Mouse (Mus musculus): ENCODE data around the gene Bcl2l10. TPM values are rescaled to one million over a fixed set of nuclear protein-coding genes. Genes with fewer than 3 reads are reported as not detected.

Gene Bcl2l10
- total RNA-seq (2014; fragmentation: Nextera tagmentation) (not detected in 2 replicates), total RNA-seq (2017) (0.12 and 0.33 TPM in 2 replicates), polyA plus RNA-seq (2012) (not detected in 2 replicates)

DNA sequence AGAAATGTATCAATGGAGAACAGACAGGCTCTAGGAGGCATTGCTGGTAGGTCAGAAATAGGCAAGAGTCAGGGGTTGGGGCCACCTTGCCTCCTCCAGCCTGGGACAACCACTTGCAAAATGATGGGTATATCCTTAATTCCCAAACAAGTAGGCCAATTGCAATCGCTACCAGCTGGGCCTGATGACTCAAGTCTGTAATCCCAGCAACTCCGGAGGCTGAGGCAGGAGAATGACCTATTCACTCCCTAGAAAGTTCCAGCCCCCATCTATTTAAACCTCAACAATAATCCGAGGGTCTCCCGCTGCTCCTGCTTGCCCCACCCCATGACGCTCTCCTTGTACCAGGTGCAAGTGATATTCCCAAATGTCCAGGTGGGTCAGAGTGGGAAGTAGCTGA lies at the start of gene Bcl2l10:
Gene Bcl2l10 (plus strand): TSS at position 301 of the 400 bp plus-strand sequence.
- Histone ChIP-seq H3K4me1 (ENCODE audit: insufficient read depth, low read depth, low read length) (no peaks in the 10 kb centered on the region), H3K4me3 (ENCODE audit: low read depth, low read length) (no peak within 1 kb of the TSS), H3K36me3 (replicated peaks) (no peaks in the 10 kb centered on the region), H3K9me3 (replicated peaks) (no peaks in the 10 kb centered on the region), H3K27me3 (ENCODE audit: insufficient read depth, low read length) (peaks cover 30% of the 10 kb centered on the region)
- ATAC-seq (ENCODE audit: extremely low read depth, insufficient number of reproducible peaks, low FRiP score, poor library complexity, severe bottlenecking) (no peak), DNase-seq (ENCODE audit: low spot score) (no peak)
- TF ChIP-seq POLR2AphosphoS5 (IDR thresholded peaks at IDR 0.05; ENCODE audit: insufficient replicate concordance, low read depth, low read length) (no peak), TAL1 (conservative IDR thresholded peaks at IDR 0.05; ENCODE audit: low read depth, low read length) (no peak), GATA2 (IDR thresholded peaks at IDR 0.05; ENCODE audit: borderline replicate concordance, low read depth, low read length) (no peak), GATA1 (IDR thresholded peaks at IDR 0.05; ENCODE audit: borderline replicate concordance, low read length) (no peak), CTCF (IDR thresholded peaks at IDR 0.05; ENCODE audit: low read depth, low read length) (no peak)

DNA sequence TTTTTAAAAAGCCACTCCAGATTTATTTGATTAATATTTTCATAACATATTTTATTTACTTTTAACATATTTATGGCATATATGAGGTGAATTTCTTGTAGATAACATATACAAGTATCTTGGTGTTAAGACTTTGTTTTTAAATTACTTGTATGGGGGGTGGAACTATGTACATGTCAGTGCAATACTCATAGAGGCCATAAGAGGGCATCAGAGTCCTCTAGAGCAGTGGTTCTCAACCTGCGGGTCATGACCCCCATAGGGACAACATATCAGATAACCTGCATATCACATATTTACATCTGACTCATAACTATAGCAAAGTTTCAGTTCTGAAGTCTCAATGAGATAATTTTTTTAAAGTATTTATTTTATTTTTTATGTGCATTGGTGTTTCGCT lies 48.2 kb upstream of the Bcl2l10 start:
- H3K9me3 ChIP-seq (replicated peaks): no peaks in the 10 kb centered on the region
- H3K4me3 ChIP-seq (ENCODE audit: low read depth, low read length): no peak overlapping the region
- TF ChIP-seq POLR2AphosphoS5 (IDR thresholded peaks at IDR 0.05; ENCODE audit: insufficient replicate concordance, low read depth, low read length) (no peak), CTCF (IDR thresholded peaks at IDR 0.05; ENCODE audit: low read depth, low read length) (0 out of 2 replicates have a peak, but pooled peaks have one; percentile 30)
- H3K27me3 ChIP-seq (ENCODE audit: insufficient read depth, low read length): peaks cover 17% of the 10 kb centered on the region
- no peaks in the 10 kb centered on the region for H3K36me3 ChIP-seq (replicated peaks)
- ATAC-seq (ENCODE audit: extremely low read depth, insufficient number of reproducible peaks, low FRiP score, poor library complexity, severe bottlenecking) (no peak), DNase-seq (ENCODE audit: low spot score) (no peak)
- peaks cover 2% of the 10 kb centered on the region; the same call in 1 of the 2 replicates for H3K4me1 ChIP-seq (ENCODE audit: insufficient read depth, low read depth, low read length)

DNA sequence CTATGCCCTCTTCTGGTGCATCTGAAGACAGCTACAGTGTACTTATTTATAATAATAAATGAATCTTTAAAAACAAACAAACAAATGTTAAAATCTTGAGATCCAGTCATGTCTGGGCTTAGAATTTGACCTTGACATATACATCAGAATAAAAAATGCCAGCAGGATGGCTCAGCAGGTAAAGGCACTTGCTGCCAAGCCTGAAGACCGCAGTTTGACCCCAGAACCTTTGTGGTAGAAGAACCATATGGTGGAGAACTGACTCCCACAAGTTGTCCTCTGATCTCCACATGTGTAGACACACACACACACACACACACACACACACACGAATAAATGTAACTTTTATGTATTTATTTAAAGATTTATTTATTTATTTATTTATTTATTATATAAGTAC lies 44.5 kb upstream of the Bcl2l10 start:
- TF ChIP-seq CTCF (IDR thresholded peaks at IDR 0.05; ENCODE audit: low read depth, low read length): no peak
- TF ChIP-seq GATA1 (IDR thresholded peaks at IDR 0.05; ENCODE audit: borderline replicate concordance, low read length): no peak
- H3K4me3 ChIP-seq (ENCODE audit: low read depth, low read length): no peak overlapping the region
- no peaks in the 10 kb centered on the region for H3K9me3 ChIP-seq (replicated peaks)
- ATAC-seq (ENCODE audit: extremely low read depth, insufficient number of reproducible peaks, low FRiP score, poor library complexity, severe bottlenecking): no peak
- H3K4me1 ChIP-seq (ENCODE audit: insufficient read depth, low read depth, low read length): peaks cover 2% of the 10 kb centered on the region; the same call in 1 of the 2 replicates
- no peak for DNase-seq (ENCODE audit: low spot score)
- H3K36me3 ChIP-seq (replicated peaks): no peaks in the 10 kb centered on the region
- H3K27me3 ChIP-seq (ENCODE audit: insufficient read depth, low read length): peaks cover 2% of the 10 kb centered on the region; the same call in 1 of the 2 replicates

DNA sequence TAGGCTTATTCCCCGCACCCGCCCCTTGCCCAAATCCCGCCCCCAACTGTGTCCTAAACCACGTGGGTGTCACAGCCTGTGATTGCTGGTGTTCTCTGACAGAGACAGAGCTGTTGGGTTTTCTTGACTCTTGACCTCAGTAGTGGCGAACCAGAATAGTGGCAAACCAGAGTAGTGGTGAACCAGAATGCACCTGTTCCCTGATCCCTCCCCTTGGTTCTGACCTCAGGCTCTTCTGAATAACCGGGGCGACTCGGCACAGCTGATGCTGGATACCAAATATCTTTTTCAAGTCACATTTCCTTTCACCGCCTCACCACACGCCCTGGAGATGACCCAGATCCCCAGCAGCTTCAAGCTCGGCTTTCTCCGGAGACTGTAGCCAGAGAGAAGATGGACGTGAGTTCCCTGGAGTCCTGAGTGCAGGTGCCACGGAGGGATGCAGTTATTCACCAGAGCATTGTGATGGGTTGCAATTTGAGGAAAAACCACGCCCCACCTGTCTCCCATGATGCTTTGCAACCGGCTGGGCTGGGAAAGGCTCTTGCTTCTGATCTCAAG lies 43.8 kb upstream of the Bcl2l10 start:
- ATAC-seq (ENCODE audit: extremely low read depth, insufficient number of reproducible peaks, low FRiP score, poor library complexity, severe bottlenecking) (no peak), DNase-seq (ENCODE audit: low spot score) (no peak)
- H3K4me3 ChIP-seq (ENCODE audit: low read depth, low read length): no peak overlapping the region
- peaks cover 2% of the 10 kb centered on the region; the same call in 1 of the 2 replicates for H3K4me1 ChIP-seq (ENCODE audit: insufficient read depth, low read depth, low read length)
- no peaks in the 10 kb centered on the region for H3K36me3 ChIP-seq (replicated peaks)
- TF ChIP-seq CTCF (IDR thresholded peaks at IDR 0.05; ENCODE audit: low read depth, low read length) (no peak), POLR2AphosphoS5 (IDR thresholded peaks at IDR 0.05; ENCODE audit: insufficient replicate concordance, low read depth, low read length) (no peak), TAL1 (conservative IDR thresholded peaks at IDR 0.05; ENCODE audit: low read depth, low read length) (no peak), GATA1 (IDR thresholded peaks at IDR 0.05; ENCODE audit: borderline replicate concordance, low read length) (no peak), GATA2 (IDR thresholded peaks at IDR 0.05; ENCODE audit: borderline replicate concordance, low read depth, low read length) (no peak)
- no peaks in the 10 kb centered on the region for H3K9me3 ChIP-seq (replicated peaks)
- H3K27me3 ChIP-seq (ENCODE audit: insufficient read depth, low read length): peaks cover 2% of the 10 kb centered on the region

DNA sequence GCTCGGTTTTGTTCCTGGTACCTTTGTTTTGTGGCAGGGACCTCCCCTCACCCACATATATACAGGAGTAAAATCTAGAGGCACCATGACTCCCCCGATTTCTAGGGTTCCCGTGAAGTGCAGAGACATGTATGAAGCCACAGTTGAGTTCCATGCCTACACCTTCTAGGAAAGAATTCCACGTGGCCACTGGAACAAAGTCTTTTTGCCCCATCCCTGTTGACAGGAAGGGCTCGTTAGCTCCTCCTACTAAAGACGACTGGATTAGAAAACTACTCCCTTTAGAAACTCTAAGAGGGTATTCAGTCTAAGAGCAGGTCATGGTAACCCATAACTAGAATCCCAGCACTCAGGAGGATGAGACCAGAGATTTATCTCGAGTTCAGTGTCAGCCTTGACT lies 43.3 kb upstream of the Bcl2l10 start:
- TF ChIP-seq TAL1 (conservative IDR thresholded peaks at IDR 0.05; ENCODE audit: low read depth, low read length) (no peak), CTCF (IDR thresholded peaks at IDR 0.05; ENCODE audit: low read depth, low read length) (no peak), GATA2 (IDR thresholded peaks at IDR 0.05; ENCODE audit: borderline replicate concordance, low read depth, low read length) (no peak), POLR2AphosphoS5 (IDR thresholded peaks at IDR 0.05; ENCODE audit: insufficient replicate concordance, low read depth, low read length) (no peak), GATA1 (IDR thresholded peaks at IDR 0.05; ENCODE audit: borderline replicate concordance, low read length) (no peak)
- H3K4me1 ChIP-seq (ENCODE audit: insufficient read depth, low read depth, low read length): peaks cover 2% of the 10 kb centered on the region; the same call in 1 of the 2 replicates
- no peak for DNase-seq (ENCODE audit: low spot score)
- no peak for ATAC-seq (ENCODE audit: extremely low read depth, insufficient number of reproducible peaks, low FRiP score, poor library complexity, severe bottlenecking)
- H3K36me3 ChIP-seq (replicated peaks): no peaks in the 10 kb centered on the region
- H3K9me3 ChIP-seq (replicated peaks): no peaks in the 10 kb centered on the region
- H3K4me3 ChIP-seq (ENCODE audit: low read depth, low read length): no peak overlapping the region
- H3K27me3 ChIP-seq (ENCODE audit: insufficient read depth, low read length): peaks cover 2% of the 10 kb centered on the region

DNA sequence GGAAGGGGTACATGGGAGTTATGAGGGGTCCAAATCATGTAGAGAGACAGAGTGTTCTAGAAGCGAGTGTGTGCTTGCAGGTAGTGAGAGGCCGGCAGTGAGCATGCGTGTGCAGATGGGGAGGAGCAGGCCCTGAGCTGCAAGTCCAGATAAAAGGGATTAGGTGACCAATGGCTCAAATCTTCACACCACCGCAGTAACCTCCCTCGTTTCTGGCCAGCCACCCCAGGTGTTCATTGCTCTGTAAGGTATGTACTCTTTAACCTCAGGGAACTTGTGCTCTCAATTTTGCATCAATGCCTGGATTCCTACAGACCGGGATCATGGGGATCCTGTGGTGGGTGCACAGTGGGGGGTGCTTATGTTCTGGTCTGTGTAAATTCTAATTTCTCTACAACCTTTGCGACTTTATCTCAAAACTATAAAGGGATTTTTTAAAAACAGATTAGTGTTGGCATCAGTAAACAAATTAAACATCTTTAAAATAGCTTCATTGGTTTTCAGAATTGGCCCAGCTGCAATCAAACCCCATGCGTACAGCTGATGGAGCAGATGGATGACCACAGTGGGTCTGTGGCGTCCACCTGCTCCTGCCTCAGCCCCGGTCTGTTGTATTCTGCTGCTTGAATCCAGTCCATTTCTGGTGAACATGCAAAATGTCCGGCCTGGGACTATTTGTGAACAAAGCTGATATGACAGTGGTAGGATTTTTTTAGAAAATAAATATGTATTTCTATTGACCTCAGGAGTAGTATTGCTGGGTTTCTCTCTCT lies 41.2 kb upstream of the Bcl2l10 start, which contains the start of gene Gnb5:
Gene Gnb5 (plus strand): TSS at position 163 of the 773 bp plus-strand sequence.
- Histone ChIP-seq H3K9me3 (replicated peaks) (no peaks in the 10 kb centered on the region), H3K4me3 (ENCODE audit: low read depth, low read length) (no peak within 1 kb of the TSS), H3K27me3 (ENCODE audit: insufficient read depth, low read length) (peaks cover 2% of the 10 kb centered on the region), H3K36me3 (replicated peaks) (no peaks in the 10 kb centered on the region), H3K4me1 (ENCODE audit: insufficient read depth, low read depth, low read length) (peaks cover 2% of the 10 kb centered on the region; the same call in 1 of the 2 replicates)
- TF ChIP-seq TAL1 (conservative IDR thresholded peaks at IDR 0.05; ENCODE audit: low read depth, low read length) (no peak), GATA2 (IDR thresholded peaks at IDR 0.05; ENCODE audit: borderline replicate concordance, low read depth, low read length) (no peak), GATA1 (IDR thresholded peaks at IDR 0.05; ENCODE audit: borderline replicate concordance, low read length) (no peak), POLR2AphosphoS5 (IDR thresholded peaks at IDR 0.05; ENCODE audit: insufficient replicate concordance, low read depth, low read length) (no peak), CTCF (IDR thresholded peaks at IDR 0.05; ENCODE audit: low read depth, low read length) (no peak)
- DNase-seq (ENCODE audit: low spot score) (no peak), ATAC-seq (ENCODE audit: extremely low read depth, insufficient number of reproducible peaks, low FRiP score, poor library complexity, severe bottlenecking) (no peak)
